Mouse (Mus musculus) megakaryocyte-erythroid progenitor cell, adult 5-6 weeks (primary cell): Measurements from ENCODE around the gene Map3k12. TPM values are rescaled to one million over a fixed set of nuclear protein-coding genes. Genes with fewer than 3 reads are reported as not detected.

Source experiments
- ATAC-seq: replicated peaks from 2 replicates; pipeline ENCODE4 v1.8.0; 2016; ENCODE audit warnings: mild to moderate bottlenecking, inconsistent platforms; ENCODE audit not compliant: severe bottlenecking, poor library complexity, low FRiP score, low TSS enrichment
- total RNA-seq, 2 experiments: library from RNA; stranded (forward) in 1 of 2; stranded (reverse) in 1 of 2; fragments of 200-1000, 215-1000 nt in 1 of 2; fragments of >200 nt in 1 of 2; fragmentation: Nextera tagmentation in 1 of 2; gene quantifications; 2 replicates each; pipeline ENCODE4 v1.2.3; 2014 to 2017

Gene Map3k12
- total RNA-seq, 2 experiments from 2014 or later: 0.14 to 0.39 TPM

DNA sequence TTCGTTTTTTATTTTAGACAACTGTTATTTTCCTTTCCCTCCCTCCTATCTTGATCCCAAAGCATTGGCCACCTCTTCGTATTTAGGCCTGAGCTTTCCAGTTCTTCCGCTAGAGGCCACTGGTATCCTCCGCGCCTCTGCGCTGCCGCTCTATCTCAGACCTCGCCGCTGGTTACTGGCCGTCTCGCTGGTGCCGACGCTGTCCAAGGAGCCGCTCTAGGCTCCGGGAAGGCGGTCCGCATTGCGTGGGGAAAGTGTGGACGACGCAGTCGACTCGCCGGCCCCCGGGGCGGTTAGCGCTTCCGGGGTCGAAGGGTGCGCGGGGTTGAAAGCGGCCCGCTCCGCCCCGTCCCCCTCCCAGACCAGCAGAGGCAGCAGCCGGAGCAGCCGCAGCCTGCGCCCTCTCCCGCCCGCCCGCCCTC lies 46.7 kb downstream of the Map3k12 start, which contains the start of gene Pcbp2:
Gene Pcbp2, plus strand, starts transcription at position 357 of the 422 bp plus-strand sequence.
- peak; percentile 98 for ATAC-seq

DNA sequence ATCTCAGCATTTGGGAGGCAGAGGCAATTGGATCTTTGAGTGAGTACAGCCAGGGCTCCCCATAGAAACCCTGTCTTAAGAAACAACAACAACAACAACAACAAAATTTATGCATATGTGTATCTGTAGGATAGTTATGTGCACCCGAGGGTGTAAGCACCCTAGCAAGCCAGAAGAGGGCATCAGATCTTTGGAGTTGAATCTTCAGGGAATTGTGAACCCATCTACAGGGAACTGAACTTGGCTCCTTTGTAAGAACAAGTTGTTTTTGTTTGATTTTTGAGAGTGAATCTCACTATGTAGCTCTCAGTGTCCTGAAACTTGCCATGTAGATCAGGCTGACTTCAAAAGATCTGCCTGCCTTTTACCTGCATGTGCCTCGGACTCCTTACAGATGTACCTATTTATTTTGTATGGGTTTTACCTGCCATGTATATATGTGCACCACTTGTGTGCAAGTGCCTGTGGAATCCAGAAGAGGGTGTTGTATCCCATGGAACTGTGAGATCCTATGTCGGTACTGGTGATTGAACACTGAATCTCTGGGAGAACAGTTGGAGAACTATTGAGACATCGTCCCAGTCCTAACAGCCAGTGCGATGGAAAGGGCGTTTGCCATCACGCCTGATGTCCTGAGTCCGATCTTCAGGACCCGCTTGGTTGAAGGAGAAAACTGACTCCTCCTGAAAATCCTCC lies 48.0 kb downstream of the Map3k12 start:
- ATAC-seq: no peak

DNA sequence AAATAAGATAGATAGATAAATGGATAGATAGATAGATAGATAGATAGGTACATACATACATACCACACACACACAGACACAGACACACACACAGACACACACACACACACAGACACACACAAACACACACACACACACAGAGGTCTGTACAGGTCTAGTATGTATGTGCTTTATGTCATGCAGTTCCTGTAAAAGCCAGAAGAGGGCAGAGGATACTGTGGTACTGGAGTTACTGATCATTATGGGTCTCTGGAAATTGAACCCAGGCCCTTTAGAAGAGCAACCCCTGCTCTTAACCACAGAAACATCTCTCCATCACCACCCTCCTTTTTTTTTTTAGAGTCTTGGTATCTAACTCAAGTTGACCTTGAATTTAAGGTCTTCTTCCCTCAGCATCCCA lies 53.2 kb downstream of the Map3k12 start:
- 0 out of 2 replicates have a peak, but pooled peaks have one; percentile 35 for ATAC-seq

DNA sequence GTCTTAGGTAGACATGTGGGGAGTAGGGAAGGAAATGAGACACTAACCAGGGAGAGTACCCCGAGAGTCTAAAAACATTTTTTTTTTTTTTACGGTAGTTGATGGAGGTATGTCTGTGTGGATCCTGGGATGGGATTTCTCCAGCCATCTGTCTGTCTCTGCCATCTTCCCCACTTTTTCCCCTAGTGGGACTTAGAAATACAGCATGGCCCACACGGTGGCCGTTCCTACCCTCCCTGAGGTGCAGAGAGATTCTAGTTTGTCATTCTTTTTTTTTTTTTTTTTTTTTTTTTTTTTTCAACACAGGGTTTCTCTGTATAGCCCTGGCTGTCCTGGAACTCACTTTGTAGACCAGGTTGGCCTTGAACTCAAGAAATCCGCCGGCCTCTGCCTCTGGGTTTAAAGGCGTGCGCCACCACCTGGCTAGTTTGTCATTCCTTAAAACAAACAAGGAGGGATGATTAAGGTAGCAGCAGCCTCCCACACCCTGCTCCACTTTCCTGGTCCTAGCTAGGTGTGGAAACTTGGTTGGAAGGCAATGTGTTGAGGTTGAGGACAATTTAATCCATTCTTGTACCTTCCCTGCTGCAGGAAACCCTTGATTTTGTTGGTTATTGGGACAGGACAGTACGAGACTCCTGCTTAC lies 55.3 kb downstream of the Map3k12 start:
- ATAC-seq: no peak

DNA sequence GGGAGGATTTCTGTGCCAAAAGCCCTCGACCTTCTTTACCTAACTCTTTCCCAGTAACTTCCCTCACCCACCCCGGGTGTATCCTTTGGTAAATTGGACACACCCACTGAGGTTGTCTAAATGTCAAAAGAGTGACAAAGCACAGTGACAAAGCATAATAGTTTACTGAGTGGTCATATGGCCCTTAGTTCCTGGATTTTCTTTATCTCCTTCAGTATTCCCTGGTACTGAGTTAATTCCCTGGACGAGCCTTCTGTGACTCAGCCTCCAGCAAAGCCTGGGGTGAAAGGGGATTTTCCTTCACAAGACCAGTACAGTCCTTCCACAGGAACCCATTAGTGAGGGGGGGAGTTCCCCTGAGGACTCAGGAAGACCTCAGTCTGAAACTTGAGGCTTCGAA lies 55.9 kb downstream of the Map3k12 start:
- no peak for ATAC-seq

DNA sequence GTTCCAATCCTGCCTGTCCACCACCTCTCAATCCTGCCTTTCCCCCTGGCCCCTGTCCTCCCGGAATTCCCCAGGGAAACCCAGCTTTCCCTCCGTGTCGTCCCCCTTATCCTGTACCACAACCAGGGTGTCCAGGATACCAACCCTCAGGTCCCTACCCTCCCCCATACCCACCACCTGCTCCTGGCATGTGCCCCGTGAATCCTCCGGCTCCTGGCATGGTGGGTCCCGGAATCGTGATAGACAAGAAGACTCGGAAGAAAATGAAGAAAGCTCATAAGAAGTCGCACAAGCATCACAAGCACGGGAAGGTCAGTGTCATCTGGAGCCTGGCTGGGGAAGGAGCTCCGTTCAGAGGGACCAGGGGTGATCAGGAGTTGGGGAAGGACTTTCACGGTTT lies 56.5 kb downstream of the Map3k12 start:
- ATAC-seq: no peak

DNA sequence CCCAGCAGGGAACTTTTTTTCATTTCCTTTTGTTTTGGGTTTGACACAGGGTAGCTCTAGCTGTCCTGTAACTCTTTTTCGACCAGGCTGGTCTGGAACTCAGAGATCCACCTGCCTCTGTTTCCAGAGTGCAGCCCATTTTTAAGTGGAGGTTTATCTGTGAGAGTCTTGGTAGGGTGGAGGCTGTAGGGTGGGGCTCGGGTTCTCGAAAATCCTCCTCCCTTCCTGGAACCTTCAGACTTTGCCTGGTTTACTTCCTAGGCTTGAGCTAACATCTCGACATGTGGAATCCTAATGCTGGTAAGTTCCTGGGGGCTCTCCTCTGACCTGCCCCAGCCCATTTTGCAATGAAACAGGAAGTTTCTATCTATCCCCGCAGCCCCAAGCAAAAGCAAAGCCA lies 57.0 kb downstream of the Map3k12 start:
- ATAC-seq: no peak

DNA sequence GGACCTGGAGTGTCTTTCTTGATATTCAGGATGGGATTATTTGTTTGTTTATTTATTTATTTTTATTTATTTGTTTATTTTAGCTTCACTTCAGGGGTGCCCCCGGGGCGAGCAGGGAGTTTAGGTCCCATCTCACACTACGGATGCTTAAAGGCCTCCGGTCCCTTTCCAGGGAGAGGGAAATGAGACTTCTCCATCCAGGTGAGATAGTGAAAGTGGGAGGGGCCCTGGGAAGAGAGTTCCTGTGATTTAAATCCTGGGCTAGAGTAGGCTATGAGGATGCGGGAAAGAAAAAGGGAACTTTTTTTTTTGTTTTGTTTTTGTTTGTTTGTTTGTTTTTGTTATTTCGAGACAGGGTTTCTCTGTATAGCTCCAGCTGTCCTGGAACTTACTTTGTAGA lies 57.5 kb downstream of the Map3k12 start:
- no peak for ATAC-seq

DNA sequence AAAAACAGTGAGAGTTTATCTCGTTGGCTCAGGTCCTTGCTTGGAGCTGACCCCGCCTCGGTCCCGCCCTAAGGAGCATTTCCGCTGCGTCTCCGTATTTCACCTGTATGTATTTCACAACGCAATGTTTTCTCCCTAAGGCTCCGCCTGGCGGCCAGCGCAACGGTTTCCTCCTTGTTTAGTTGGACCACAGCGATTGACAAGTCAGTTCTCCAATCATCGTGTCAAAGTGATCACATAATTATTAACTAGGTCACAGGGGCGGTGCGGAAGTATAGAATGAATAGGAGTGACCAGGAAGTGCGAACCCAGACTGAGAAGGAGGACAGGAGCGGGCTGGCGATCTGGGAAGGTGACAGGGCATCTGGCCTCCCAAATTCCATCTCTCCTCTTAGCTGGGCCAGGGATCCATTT lies 58.0 kb downstream of the Map3k12 start, which contains the start of gene Prr13:
Gene Prr13, plus strand, starts transcription at position 125 of the 414 bp plus-strand sequence.
- peak; percentile 89 for ATAC-seq

DNA sequence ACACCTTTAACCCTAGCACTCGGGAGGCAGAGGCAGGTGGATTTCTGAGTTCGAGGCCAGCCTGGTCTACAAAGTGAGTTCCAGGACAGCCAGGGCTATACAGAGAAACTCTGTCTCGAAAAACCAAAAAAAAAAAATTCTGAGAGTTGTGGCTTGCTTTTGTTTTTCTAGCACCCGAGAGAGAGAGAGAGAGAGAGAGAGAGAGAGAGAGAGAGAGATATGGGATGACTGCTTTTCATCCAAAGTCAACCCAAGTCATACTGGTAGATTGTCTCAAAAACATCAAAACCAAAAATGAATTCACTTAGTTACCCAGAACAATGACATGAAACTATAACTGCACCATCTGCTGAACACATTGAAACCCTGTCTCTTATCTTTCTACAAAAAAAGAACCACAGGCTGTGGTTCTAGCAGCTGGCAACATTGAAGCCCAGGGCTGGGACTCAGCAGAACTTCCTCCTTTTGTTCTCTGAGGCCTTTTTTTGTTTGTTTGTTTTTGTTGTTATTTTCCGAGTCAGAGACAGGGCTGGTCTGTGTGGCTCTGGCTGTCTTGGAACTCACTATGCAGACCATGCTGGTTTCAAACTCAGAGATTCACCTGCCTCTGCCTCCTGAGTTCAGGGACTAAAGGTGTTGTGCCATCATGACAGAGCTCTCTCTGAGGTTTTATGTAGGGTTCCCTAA lies 58.7 kb downstream of the Map3k12 start:
- peak; percentile 62 for ATAC-seq

DNA sequence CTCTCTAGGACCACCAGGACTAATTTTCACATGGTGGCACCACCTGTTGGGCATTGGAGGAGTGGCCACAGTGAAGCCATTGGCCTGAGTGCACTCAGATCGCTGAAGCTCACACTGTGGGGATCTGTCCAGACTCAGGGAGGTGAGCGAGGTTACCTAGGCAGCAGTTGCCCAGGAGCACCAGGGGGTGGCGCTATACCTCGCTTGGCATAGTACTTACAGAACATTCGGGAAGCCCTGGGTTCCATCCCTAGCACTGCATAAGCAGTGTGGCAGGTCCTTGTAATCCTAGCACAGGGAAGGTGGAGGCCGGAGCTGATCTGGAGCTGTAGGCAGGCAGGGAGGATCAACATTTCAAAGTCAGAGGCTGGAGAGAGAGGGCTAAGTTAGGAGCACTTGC lies 60.9 kb downstream of the Map3k12 start:
- ATAC-seq: peak; percentile 33; the same call in 1 of the 2 replicates

DNA sequence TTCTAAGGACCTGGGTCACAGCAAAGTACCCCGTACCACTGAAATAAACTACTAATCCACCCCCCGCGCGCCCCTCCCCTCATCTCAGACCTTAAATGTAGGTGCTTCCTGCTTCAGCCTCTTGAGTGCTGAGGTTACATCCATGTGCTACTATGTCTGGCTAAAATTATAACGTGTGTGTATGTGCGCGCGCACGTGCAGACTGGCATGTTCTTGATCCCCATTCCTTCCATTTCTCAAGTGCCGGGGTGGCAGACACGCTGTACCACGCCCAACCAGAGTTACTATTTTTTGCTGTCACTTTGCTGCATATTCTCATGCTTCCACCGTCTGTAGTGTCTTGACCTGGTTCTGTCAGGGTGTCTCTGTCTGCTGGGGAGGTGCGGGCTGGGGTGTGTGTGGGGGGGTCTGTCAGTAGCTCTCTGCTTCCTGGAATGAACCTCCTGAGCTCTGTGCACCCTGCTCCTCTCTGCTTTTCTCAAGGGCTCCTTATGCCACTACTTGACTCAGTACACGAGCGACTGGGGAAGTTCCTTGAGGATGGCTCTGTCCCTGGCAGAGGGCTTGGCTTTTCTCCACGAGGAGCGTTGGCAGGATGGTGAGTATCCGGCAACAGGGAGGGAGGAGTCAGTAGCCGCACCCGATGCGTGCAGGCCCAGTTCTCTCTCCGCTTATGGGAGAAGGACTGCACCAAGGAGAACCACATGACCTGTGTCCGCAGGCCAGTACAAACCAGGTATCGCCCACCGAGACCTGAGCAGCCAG lies 65.0 kb downstream of the Map3k12 start:
- no peak for ATAC-seq

DNA sequence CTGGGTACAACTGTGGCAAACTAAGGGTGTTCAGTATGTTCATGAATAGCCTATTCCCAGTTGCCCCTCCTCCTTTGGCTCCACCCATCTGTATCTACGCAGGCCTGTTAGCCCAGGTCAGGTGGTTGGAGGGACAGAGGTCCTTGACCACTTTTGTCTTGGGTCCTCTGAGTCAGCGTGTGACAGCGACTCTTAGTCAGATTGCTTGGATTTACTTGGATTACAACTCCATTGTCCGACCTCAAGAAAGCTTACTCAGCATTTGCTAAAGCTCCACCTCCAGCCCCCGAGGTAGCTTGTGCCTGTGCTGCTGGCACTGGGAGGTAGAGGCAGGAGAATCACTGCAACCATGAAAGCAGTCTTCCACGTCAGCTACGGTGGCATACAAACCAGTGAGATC lies 65.9 kb downstream of the Map3k12 start:
- ATAC-seq: no peak

DNA sequence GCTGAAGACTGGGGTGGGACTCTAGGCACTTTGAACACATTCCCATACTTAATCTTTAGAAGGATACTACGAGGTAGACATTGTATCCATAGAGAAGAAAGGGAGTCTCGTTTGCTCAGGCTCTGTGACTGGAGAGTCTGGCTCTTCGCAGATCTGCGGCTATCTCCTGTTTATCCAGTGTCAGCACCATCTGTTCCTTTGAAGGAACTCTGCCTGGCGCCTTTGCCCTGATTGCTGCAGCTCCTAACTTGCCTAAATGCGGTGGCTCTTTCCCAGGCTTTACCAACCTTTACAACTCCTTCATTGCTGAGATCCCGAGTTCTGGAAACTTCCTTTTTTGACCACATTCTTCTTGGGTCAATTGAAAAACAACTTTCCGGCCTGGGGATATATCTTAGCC lies 67.5 kb downstream of the Map3k12 start:
- no peak for ATAC-seq

Other genes starting within 250 kb of the Map3k12 start
- gene Gm9918, start 246.5 kb downstream of the Map3k12 start, total RNA-seq (2014; fragmentation: Nextera tagmentation): not detected in 2 replicates
- not detected in 2 replicates for gene Gm9918, start 246.5 kb downstream of the Map3k12 start, total RNA-seq (2017)
- 30.4 and 32.9 TPM in 2 replicates for gene Mfsd5, start 237.6 kb downstream of the Map3k12 start, total RNA-seq (2014; fragmentation: Nextera tagmentation)
- 14.2 and 19.5 TPM in 2 replicates for gene Mfsd5, start 237.6 kb downstream of the Map3k12 start, total RNA-seq (2017)
- gene Espl1, start 220.8 kb downstream of the Map3k12 start, total RNA-seq (2014; fragmentation: Nextera tagmentation): 54.5 and 68.3 TPM in 2 replicates
- gene Espl1, start 220.8 kb downstream of the Map3k12 start, total RNA-seq (2017): 16.6 and 40.6 TPM in 2 replicates
- 210 and 293 TPM in 2 replicates for gene Pfdn5, start 190.9 kb downstream of the Map3k12 start, total RNA-seq (2014; fragmentation: Nextera tagmentation)
- gene Pfdn5, start 190.9 kb downstream of the Map3k12 start, total RNA-seq (2017): 214 and 318 TPM in 2 replicates
- gene Myg1, start 185.4 kb downstream of the Map3k12 start, total RNA-seq (2014; fragmentation: Nextera tagmentation): 85.2 and 86.5 TPM in 2 replicates
- gene Myg1, start 185.4 kb downstream of the Map3k12 start, total RNA-seq (2017): 60.8 and 73.8 TPM in 2 replicates
- 145 and 165 TPM in 2 replicates for gene Aaas, start 166.3 kb downstream of the Map3k12 start, total RNA-seq (2014; fragmentation: Nextera tagmentation)
- gene Aaas, start 166.3 kb downstream of the Map3k12 start, total RNA-seq (2017): 179 and 207 TPM in 2 replicates
- not detected in 2 replicates for gene Sp7, start 149.9 kb downstream of the Map3k12 start, total RNA-seq (2014; fragmentation: Nextera tagmentation)
- gene Sp7, start 149.9 kb downstream of the Map3k12 start, total RNA-seq (2017): not detected in 2 replicates
- 68.0 and 80.3 TPM in 2 replicates for gene Sp1, start 110.9 kb downstream of the Map3k12 start, total RNA-seq (2014; fragmentation: Nextera tagmentation)
- 45.0 and 62.2 TPM in 2 replicates for gene Sp1, start 110.9 kb downstream of the Map3k12 start, total RNA-seq (2017)
- not detected in 2 replicates for gene Amhr2, start 71.7 kb downstream of the Map3k12 start, total RNA-seq (2014; fragmentation: Nextera tagmentation)
- gene Amhr2, start 71.7 kb downstream of the Map3k12 start, total RNA-seq (2017): not detected in 2 replicates
- 61.5 and 97.6 TPM in 2 replicates for gene Prr13, start 58.0 kb downstream of the Map3k12 start, total RNA-seq (2014; fragmentation: Nextera tagmentation)
- 50.3 and 54.5 TPM in 2 replicates for gene Prr13, start 58.0 kb downstream of the Map3k12 start, total RNA-seq (2017)
- gene Pcbp2, start 46.5 kb downstream of the Map3k12 start, total RNA-seq (2014; fragmentation: Nextera tagmentation): 749 and 832 TPM in 2 replicates
- 152 and 207 TPM in 2 replicates for gene Pcbp2, start 46.5 kb downstream of the Map3k12 start, total RNA-seq (2017)
- not detected in 2 replicates for gene Gm10337, start 13.3 kb downstream of the Map3k12 start, total RNA-seq (2014; fragmentation: Nextera tagmentation)
- gene Gm10337, start 13.3 kb downstream of the Map3k12 start, total RNA-seq (2017): not detected in 2 replicates
- gene Tarbp2, start 1.1 kb upstream of the Map3k12 start, total RNA-seq (2014; fragmentation: Nextera tagmentation): 37.4 and 40.7 TPM in 2 replicates
- 17.0 and 19.7 TPM in 2 replicates for gene Tarbp2, start 1.1 kb upstream of the Map3k12 start, total RNA-seq (2017)
- 5.1 and 8.2 TPM in 2 replicates for gene Npff, start 7.9 kb upstream of the Map3k12 start, total RNA-seq (2014; fragmentation: Nextera tagmentation)
- gene Npff, start 7.9 kb upstream of the Map3k12 start, total RNA-seq (2017): 0.89 and 3.4 TPM in 2 replicates
- 2.6 TPM in 1 of 2 replicates, not detected in the other for gene Gm28047, start 108.0 kb upstream of the Map3k12 start, total RNA-seq (2014; fragmentation: Nextera tagmentation)
- gene Gm28047, start 108.0 kb upstream of the Map3k12 start, total RNA-seq (2017): not detected in 2 replicates
- 115 and 116 TPM in 2 replicates for gene Atf7, start 108.4 kb upstream of the Map3k12 start, total RNA-seq (2014; fragmentation: Nextera tagmentation)
- 24.7 and 27.0 TPM in 2 replicates for gene Atf7, start 108.4 kb upstream of the Map3k12 start, total RNA-seq (2017)
- 135 and 168 TPM in 2 replicates for gene Atp5g2, start 155.3 kb upstream of the Map3k12 start, total RNA-seq (2014; fragmentation: Nextera tagmentation)
- 71.6 and 94.3 TPM in 2 replicates for gene Atp5g2, start 155.3 kb upstream of the Map3k12 start, total RNA-seq (2017)
- gene Calcoco1, start 205.1 kb upstream of the Map3k12 start, total RNA-seq (2014; fragmentation: Nextera tagmentation): 11.3 and 14.1 TPM in 2 replicates
- 12.6 and 20.3 TPM in 2 replicates for gene Calcoco1, start 205.1 kb upstream of the Map3k12 start, total RNA-seq (2017)